Mouse (Mus musculus) CH12F3 (cell line): ENCODE results near the gene Slc40a1.

Experiments used
- in situ Hi-C: fragments of 300-500 bp; cut with MboI; formaldehyde crosslinking; loops from 2 replicates; pipeline ENCODE4 v1.14.3; 2020; ENCODE audit warnings: low sequenced_read_pairs

Slc40a1 gene

DNA sequence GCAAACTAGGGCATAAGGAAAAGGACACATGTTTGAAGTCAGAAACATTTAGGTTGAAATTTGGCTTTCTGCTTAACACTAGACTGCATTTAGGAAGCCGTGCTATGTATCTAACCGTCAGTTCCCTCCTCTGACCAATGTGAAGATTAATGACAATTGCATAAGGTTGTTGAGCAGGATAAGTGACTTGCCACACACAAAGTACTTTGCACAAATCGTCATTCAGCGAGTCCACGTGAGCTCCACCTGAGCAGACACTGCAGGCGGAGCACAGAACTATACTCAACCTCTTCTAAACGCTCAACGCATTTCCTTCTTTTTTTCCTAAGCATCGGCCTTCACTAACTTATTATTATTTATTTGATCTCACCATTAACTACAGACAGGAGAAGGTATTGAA lies 39.5 kb downstream of the Slc40a1 start:
- in situ Hi-C loops, result no loop called here

DNA sequence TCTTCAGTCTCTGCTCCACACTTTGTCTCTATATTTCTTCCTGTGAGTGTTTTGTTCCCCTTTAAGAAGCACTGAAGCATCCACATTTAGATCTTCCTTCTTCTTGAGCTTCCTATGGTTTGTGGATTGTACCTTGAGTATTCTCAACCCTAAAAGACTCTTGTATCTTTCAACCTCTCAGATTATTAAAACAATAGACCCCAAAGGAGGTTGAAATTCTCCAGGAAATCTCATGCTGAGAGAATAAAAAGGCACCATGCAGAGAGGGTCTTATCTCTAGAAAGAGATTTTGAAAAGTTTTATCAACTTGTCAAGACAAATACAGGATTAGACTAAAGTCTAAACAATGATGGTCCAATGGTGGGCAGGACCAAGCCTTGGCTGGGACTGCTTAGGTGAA lies 42.9 kb downstream of the Slc40a1 start:
- in situ Hi-C loops, result no loop called here

DNA sequence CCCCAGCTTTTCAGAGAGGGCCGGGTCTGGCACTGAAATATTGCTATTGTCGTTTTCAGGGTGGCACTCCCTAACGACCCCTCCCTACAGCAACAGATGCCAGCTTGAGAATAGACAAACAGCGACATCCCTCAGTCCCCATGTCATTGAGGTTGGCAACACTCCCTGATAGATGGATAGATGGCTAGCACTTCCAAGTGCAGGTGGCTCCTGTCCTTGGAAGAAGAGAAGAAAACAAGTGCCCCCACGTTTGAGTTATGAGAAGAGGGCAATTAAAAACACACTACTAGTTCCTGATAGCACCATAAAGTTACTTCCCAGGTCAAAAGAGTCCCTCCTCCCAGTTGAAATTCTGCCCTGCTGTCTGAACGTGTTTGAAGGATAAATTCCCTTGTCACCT lies 44.2 kb downstream of the Slc40a1 start:
- in situ Hi-C loops, result no loop called here

DNA sequence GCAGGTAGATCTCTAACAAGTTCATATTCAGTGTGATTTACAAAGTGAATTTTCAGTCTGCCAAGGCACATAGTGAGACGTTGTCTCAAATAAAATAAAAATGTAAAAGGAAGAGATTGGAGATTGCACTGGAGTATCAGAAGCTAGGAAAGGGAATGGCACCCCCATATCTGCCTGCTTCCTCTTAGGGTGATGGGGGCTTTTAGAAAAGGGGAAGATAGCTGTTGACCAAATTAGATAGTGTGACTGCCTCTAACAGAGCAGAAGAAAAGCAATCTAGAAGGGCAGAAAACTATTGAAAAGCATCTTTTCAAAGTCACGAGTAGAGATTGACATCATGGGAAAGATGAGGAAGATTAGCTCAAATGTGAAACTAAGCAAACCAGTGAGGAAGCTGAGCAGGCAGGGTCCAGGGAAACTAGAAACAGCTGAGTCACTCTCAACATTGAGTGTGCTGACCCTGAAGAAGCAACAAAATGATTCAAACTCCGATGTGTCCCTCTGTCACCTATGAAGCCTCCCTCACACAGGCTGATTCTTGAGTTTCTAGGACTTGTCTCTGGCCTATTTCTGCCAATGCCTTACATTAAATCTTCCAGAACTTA lies 45.0 kb downstream of the Slc40a1 start:
- in situ Hi-C loops, result no loop called here

DNA sequence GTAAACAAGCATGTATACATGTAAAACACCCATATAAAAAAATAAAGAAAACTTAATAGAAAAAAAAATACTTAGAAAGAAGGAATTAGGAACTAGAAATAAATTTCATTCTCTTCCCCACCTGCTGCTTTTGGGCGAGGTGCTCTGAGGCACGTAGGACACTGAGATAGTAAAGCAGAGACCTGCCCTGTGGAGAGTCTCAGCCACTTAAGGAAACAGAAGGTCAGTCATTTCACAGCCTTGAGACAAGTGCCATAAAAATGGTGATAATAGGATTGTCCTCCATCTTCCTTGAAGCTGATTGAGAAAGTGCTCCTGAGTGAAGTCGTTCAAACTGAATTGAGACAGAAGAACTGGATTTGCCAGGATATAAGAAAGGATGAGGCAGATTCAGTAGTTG lies 48.9 kb downstream of the Slc40a1 start:
- in situ Hi-C loops, result no loop called here

- in situ Hi-C loops, result no loop called here
Measured at GRCm38 (mm10) chr1:45876450-45877198, 49.7 kb downstream of the Slc40a1 start.

DNA sequence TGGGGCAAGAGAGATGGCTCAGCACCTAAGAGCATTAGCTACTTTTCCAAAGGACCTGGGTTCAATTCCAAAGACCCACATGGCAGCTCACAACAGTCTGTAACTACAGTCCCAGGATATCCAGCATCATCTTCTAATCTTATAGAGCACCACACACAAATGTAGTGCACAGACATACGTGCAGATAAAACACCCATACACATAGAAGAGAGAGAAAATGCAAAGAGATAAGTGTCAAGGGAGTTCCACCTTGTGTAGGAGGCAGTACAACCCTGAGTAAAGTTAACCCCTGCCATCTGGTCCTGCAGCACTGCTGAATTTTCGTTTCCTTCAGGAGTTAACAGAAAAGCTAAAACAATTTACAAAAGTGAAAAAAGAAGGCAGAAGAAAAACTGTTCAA lies 50.7 kb downstream of the Slc40a1 start:
- in situ Hi-C loops, result no loop called here

GRCm38 (mm10) chr1:45873250-45873649 lies 53.1 kb downstream of the Slc40a1 start:
- in situ Hi-C loops, result no loop called here

- in situ Hi-C loops, result no loop called here
Measured at GRCm38 (mm10) chr1:45868479-45869137, 57.7 kb downstream of the Slc40a1 start.

- in situ Hi-C loops, result no loop called here
Measured at GRCm38 (mm10) chr1:45868050-45868449, 58.3 kb downstream of the Slc40a1 start.

- in situ Hi-C loops, result no loop called here
Measured at GRCm38 (mm10) chr1:45866288-45867018, 59.9 kb downstream of the Slc40a1 start.

GRCm38 (mm10) chr1:45865727-45866126 lies 60.6 kb downstream of the Slc40a1 start:
- in situ Hi-C loops, result no loop called here

DNA sequence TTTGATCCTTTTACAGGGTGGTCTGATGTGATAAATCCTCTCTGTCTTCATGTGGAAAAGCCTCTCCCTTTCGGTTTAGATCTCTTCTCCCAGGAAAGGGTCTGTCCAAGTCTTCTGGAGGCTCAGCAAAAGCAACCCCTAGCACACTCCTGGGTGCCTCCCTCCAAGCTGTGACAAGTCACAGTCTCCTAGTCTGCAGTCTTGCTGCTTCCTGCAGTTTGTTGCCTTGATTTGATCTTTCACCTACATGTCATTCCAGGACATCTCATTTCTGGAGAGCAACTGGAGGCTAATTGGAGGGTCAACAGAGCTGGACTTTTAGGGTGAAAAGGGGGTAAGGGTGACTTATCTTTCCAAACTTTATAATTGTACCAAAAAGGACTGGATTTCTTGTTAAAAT lies 61.0 kb downstream of the Slc40a1 start:
- in situ Hi-C loops, result no loop called here

GRCm38 (mm10) chr1:45864564-45865014 lies 61.7 kb downstream of the Slc40a1 start:
- in situ Hi-C loops, result no loop called here

DNA sequence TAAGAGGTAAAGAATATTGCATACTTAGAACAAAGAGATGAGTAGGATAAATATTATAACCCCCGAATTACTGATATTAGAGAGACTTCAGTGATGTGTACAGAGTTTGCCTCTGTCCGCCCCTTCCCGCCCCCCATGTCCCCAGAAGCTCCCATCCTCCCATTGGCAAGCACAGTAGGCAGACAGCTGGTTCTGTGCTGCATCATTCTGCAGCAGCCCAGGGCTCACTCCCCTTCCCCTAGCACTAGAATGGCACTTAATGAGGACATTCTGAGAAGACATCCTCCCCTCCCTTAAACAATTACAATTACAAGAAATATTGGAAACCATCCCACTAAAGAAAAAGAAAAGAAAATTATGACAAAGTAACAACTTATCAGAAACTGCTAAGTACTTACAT lies 62.7 kb downstream of the Slc40a1 start:
- in situ Hi-C loops, result no loop called here

DNA sequence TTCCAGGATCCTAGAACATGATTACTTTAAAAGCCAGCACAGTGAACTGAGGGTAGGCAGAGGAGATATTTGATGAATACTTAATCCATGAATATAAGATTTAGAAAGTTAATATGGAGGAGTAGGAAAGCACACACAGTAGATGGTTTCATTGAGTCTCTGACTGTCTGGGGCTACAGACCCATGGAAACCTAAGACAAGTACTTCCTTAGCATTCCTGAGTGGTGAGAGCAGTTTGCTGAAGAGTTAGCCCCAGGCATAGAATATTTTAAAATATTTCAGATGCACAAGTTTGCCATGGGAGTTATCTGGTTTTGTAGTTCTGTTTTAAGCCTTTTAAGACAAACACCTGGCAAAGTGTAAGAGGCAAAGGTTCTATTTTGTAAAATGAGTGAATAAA lies 65.2 kb downstream of the Slc40a1 start:
- in situ Hi-C loops, result no loop called here

DNA sequence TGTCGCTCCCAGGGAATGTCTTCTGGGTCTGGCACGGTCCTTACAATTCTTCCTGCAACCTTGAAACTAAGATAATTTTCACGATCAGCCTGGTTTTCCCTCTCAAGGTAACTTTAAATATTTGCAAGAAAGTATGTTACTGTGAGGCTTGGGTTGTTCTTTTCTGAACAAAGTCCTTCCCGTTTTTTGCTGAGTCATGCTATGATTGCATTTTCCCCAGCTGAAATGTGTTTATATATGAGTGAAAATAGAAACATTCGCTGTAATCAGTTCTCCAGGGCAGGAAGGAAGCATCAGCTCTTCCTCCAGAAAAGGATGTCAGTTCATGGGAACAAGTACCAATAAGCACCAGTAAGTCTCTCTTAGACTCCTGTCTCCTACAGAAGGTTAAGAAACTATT lies 66.0 kb downstream of the Slc40a1 start:
- in situ Hi-C loops, result no loop called here
